Mouse (Mus musculus): ENCODE results near the gene Pik3ip1.

- TF ChIP-seq CTCF (IDR thresholded peaks at IDR 0.05; ENCODE audit: low read depth) = no peak
- TF ChIP-seq EP300 (IDR thresholded peaks at IDR 0.05; ENCODE audit: low read depth) = no peak
Observed at GRCm38 (mm10) chr11:3309884-3310283, 20.3 kb upstream of the Pik3ip1 start.
